Mouse (Mus musculus) embryonic fibroblast, embryonic 13.5 days (primary cell): ENCODE data around the gene Palld. TPM values are rescaled to one million over a fixed set of nuclear protein-coding genes. Genes with fewer than 3 reads are reported as not detected.

Source experiments
- H3K27ac ChIP-seq: 2 replicates; pipeline ENCODE4 v1.5.1; 2012; ENCODE audit warnings: low read length, control low read depth, inconsistent platforms; ENCODE audit not compliant: insufficient read depth
- H3K4me1 ChIP-seq: 2 replicates; pipeline ENCODE4 v1.6.1; 2011; ENCODE audit warnings: low read length; ENCODE audit not compliant: control insufficient read depth, insufficient read depth
- H3K4me3 ChIP-seq: 2 replicates; pipeline ENCODE4 v1.5.1; 2011; ENCODE audit warnings: mild to moderate bottlenecking, control low read depth, low read length; ENCODE audit not compliant: insufficient read depth
- CTCF ChIP-seq: IDR thresholded peaks from 2 replicates; pipeline ENCODE4 v1.5.1; 2011; ENCODE audit warnings: mild to moderate bottlenecking, control low read depth, low read length, moderate library complexity, borderline replicate concordance; ENCODE audit not compliant: insufficient read depth
- POLR2A ChIP-seq: IDR thresholded peaks from 2 replicates; pipeline ENCODE4 v1.6.1; 2011; ENCODE audit warnings: low read depth, mild to moderate bottlenecking, control low read depth, low read length, moderate library complexity
- polyA plus RNA-seq: library from polyadenylated mRNA; stranded (reverse); fragments of >200 nt; gene quantifications from 2 replicates; pipeline ENCODE4 v1.2.4, GENCODE M21; 2011; ENCODE audit warnings: low read depth; ENCODE audit not compliant: missing spikeins, insufficient read length

Palld gene
- polyA plus RNA-seq, 1 experiment, result 228 TPM

DNA sequence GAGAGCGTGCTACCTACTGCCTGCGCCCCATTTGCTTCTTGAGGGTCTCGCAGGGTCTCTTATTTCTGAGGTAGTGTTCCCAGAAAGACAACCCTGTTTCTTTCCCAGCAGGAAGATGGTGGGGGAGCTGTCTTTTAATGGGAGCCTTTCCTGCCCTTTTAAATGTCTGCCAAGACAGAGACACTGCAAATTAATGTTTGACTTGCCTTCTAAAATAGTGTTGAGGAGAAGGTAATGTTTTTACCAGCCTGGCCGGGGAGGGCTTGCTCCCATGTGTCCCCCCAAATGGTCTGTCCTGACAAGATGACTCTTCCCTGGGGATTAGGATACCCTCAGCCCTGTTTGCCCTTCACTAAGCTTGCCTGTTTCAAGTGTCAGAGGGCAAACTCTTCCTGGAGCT is 342.5 kb downstream of the Palld start:
- H3K4me3 ChIP-seq, result no peak overlapping the region
- no peak overlapping the region for H3K27ac ChIP-seq
- TF ChIP-seq POLR2A (no peak), CTCF (no peak)
- H3K4me1 ChIP-seq, result peaks cover 8% of the 10 kb centered on the region

DNA sequence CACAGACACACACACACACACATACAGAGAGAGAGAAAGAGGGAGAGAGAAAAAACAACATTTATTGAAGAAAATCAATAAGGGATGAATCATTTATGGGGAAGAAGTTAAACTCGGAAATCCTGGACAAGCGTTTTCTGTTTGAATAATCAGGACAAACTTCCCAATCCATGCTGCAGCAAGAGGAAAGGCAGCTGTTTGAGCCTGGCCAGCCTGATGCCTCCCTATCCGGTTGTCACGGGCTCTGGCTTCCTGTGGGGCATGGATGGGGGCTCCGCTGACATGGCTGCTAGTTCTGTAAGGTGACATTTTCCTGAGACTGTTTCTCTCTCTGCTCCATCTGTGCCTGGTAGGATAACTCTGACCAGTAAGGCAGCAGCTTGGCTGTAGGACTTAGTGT is 343.0 kb downstream of the Palld start:
- no peak overlapping the region for H3K4me3 ChIP-seq
- peaks cover 8% of the 10 kb centered on the region for H3K4me1 ChIP-seq
- H3K27ac ChIP-seq, result no peak overlapping the region
- no peak for TF ChIP-seq CTCF
- no peak for TF ChIP-seq POLR2A

DNA sequence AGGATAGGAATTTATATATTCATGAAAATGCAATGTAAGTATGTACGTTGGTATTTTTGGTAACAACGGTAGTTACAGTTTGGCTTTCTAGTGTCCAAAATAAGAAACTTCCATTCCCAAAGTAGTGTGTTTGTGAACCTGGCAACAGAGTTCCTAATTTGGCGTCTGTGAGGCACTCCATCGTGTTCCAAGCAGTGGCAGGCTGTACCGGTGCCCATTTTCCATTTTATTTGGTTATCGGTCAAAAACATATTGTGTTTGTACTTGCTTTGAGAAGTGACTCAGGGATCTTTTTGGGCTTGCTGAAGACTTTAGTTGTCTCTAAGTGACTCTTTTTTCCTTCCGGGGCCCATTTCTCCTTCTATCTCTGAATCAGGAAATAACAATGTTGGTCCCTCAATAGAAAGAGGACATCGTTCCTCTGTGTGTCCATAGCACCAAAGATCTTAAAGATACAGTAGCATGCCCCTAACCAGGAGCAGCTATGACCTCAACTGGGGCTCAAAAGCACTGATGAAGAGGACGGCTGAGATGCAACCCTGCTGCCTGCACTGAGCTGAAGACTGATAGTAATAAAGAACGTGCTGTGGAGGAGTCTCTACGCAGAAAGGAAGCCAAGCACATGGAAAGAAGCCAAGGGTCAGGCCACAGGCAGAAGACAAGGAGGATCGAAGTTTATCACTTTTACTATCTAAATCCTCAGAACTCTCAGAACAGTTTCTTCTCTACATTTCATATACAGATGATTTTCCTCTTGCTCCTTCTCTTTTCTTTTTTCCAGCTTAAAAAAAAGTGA is 344.2 kb downstream of the Palld start:
- Histone ChIP-seq H3K4me1 (peaks cover 12% of the 10 kb centered on the region), H3K4me3 (no peak overlapping the region), H3K27ac (no peak overlapping the region)
- no peak for TF ChIP-seq POLR2A
- TF ChIP-seq CTCF, result no peak

DNA sequence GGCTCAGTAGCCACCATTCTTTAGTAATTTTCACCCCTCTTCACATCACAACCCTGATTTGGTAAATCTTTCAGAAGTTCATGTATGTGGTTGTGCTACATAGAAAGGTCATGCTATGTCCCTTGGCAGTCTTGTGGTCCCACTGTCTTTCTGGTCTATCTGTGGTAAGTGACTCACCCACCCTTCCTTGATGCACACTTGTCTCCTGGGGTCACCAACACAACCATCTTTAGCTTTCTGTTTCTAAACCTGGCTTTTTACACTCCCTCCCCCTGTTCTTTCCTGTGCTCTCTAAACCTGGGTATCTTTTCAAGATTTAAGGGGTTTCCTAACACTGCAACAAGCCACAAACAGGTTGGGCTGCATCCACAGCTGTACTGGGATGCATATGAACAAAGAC is 345.5 kb downstream of the Palld start:
- TF ChIP-seq CTCF, result no peak
- no peak for TF ChIP-seq POLR2A
- Histone ChIP-seq H3K27ac (0 out of 2 replicates have a peak overlapping the region, but pooled peaks have one; percentile 19), H3K4me1 (peaks cover 16% of the 10 kb centered on the region)

DNA sequence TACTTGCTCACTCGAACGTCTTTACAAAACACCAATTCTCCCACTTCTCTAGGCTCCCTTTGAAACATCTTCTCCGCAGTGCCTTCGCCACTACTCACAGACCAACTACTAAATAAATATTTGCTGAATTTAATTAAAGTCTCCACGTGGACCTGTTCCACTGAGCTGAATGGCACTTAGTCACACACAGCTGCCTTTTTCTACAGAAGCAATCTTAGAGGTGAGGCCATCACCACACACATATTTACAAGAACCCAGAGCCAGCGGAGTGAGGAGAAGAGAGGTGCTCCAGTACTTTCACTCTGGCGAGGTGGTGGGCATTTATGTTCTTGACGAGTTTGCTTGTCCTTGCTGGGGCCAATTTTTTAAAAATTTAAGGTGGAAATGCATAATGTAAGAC is 346.3 kb downstream of the Palld start:
- no peak for TF ChIP-seq CTCF
- TF ChIP-seq POLR2A, result no peak
- H3K4me3 ChIP-seq, result no peak overlapping the region
- H3K4me1 ChIP-seq, result peaks cover 16% of the 10 kb centered on the region
- peak overlapping the region; percentile 9; the same call in 1 of the 2 replicates for H3K27ac ChIP-seq

More for the DNA sequence above, 345.5 kb downstream of the Palld start:
- no peak overlapping the region for H3K4me3 ChIP-seq

DNA sequence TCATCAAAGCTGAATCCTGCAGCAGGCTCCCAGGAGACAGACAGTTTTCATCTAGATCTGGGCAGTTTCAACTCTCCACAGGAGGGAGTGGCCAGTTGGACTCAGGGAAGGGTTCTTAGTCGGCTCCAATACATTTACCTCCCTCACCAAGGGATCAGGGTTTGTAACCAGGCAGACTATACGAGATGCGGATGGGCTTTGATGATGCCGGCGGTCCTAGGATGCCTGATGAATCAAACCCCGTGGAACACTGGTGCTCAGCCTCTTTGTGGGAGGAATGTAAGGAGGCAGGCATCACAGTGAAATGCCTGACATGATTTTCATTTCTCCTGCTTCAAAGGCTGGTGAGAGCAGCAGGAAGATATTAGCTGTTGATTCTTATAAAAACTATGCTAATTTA is 347.1 kb downstream of the Palld start:
- Histone ChIP-seq H3K4me3 (no peak overlapping the region), H3K27ac (0 out of 2 replicates have a peak overlapping the region, but pooled peaks have one; percentile 9), H3K4me1 (peaks cover 15% of the 10 kb centered on the region)
- TF ChIP-seq POLR2A (no peak), CTCF (no peak)

DNA sequence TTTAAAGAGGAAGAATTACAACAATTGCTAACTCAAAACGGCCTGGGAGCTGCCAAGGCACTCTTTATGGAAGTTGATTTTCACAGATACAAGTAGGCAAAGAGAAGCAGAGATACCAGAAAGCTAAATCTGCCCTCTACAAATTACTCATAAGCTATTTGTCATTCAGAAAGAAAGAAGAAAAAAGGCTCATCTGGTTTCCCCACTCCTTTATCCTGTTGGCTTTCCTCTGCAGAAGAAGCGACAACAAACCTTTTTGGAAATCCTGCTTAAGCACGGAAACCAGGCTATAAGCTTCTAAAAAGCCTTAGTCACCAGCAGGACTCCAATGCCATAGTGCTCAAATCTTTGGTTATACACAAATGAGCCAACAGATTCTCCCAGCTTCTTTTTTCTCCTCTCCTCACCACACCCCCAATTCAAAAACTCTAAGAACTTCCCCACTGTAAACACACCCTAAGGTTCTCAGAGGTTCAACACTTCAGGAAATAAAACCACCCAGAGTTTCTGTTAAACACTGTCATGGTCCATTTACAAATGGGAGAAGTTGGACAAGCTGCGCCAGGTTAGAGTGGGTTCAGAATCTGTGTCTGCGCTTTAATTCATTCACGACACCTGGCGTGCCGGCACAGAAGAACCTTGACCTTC is 349.6 kb downstream of the Palld start:
- TF ChIP-seq CTCF (no peak), POLR2A (no peak)
- no peak overlapping the region for H3K4me3 ChIP-seq
- peak overlapping the region; percentile 9; the same call in 1 of the 2 replicates for H3K27ac ChIP-seq
- peaks cover 11% of the 10 kb centered on the region for H3K4me1 ChIP-seq

DNA sequence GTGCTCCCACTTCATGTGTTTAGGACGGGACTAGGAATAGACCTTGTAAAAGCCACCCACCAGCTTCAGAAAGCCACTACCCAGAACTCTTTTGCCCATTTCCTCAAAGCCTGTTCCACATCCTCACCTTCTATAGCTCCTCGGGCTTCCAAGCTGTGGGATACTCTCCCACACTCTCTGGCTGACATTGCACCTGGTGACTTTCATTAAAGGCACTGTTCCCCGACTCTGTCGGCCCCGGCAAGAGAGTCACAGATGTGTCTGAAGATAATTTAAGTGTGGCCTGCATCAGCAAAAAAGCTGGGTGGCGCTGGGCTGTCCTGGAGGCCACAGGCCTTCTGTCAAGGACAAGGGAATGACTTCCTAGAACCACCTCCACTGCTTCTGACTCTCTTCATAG is 350.3 kb downstream of the Palld start:
- TF ChIP-seq POLR2A, result no peak
- TF ChIP-seq CTCF, result no peak

DNA sequence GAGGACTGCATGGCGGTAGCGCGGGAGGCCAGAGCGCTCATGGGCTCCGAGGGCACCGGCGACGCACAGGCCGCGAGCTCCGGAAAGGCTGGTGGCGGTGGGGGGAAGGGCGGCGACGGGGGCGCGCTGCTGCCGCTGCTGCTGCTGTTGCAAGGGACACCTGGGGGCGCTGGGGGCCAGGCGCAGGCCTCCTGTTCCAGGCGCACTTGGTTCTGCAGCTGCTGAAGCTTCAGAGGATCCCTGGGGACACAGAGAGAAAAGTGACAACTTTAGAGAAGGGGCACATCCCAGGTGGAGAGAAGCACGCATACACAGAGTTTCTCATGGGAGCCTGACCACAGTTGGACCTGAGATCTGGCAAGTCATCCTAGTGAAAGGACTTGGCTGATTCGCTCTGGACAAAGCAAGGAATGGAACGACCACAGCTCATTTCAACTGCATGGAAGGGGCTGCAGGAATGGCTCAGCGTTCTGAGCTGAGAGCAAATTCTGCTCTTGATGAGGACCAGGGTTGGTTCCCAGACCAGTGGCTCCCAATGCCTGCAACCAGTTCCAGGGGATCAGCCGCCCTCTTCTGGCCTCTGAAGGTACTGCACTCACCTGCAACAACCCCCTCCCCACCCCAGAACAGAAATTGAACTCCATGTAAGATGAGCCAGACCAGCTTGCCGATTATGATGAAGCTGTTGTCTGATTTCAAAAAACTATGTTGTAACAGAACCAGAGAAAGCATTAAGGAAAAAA is 352.3 kb downstream of the Palld start:
- peaks cover 8% of the 10 kb centered on the region for H3K4me1 ChIP-seq
- TF ChIP-seq CTCF (0 out of 2 replicates have a peak, but pooled peaks have one; percentile 1), POLR2A (no peak)
- H3K27ac ChIP-seq, result no peak overlapping the region
- no peak overlapping the region for H3K4me3 ChIP-seq

More for the DNA sequence above, 350.3 kb downstream of the Palld start:
- Histone ChIP-seq H3K4me1 (peaks cover 10% of the 10 kb centered on the region), H3K27ac (peak overlapping the region; percentile 9; the same call in 1 of the 2 replicates), H3K4me3 (no peak overlapping the region)
